Mouse (Mus musculus) cerebellum, postnatal 14 days (tissue): ENCODE measurements around the gene Dpf1.

Source experiments
- DNase-seq, 2 experiments: peaks; one replicate each; pipeline ENCODE4 v3.0.0; 2021; ENCODE audit warnings: mixed read lengths in 2 of 2

Dpf1 gene

GRCm38 (mm10) chr7:29288942-29289638 is 14.7 kb upstream of the Dpf1 start, which contains the start of gene Ppp1r14a:
Ppp1r14a (plus strand) TSS chr7:29289308.
- DNase-seq = peak; percentile 80 to 88

- DNase-seq = no peak
Measured at GRCm38 (mm10) chr7:29289856-29290255, 13.9 kb upstream of the Dpf1 start.

GRCm38 (mm10) chr7:29290691-29291485 is 12.9 kb upstream of the Dpf1 start:
- DNase-seq = peak; percentile 31 to 44

GRCm38 (mm10) chr7:29291616-29292457 is 11.9 kb upstream of the Dpf1 start:
- DNase-seq = peak; percentile 77 to 80

GRCm38 (mm10) chr7:29292458-29293098 is 11.2 kb upstream of the Dpf1 start:
- no peak for DNase-seq

- DNase-seq = no peak
Measured at GRCm38 (mm10) chr7:29293131-29294065, 10.4 kb upstream of the Dpf1 start.

GRCm38 (mm10) chr7:29294111-29294761 is 9.5 kb upstream of the Dpf1 start:
- no peak for DNase-seq

- DNase-seq = no peak
Measured at GRCm38 (mm10) chr7:29295861-29296647, 7.7 kb upstream of the Dpf1 start.

- peak; percentile 79 to 82 for DNase-seq
Measured at GRCm38 (mm10) chr7:29296998-29297397, 6.8 kb upstream of the Dpf1 start.

GRCm38 (mm10) chr7:29301127-29301566 is 2.6 kb upstream of the Dpf1 start:
- DNase-seq = peak; percentile 89 to 93

GRCm38 (mm10) chr7:29302641-29303040 is 1.1 kb upstream of the Dpf1 start:
- DNase-seq = no peak

GRCm38 (mm10) chr7:29304463-29305262 is 912 bp downstream of the Dpf1 start:
- DNase-seq = no peak

GRCm38 (mm10) chr7:29305263-29305988 is 1.7 kb downstream of the Dpf1 start:
- peak; percentile 54 to 60 for DNase-seq

- DNase-seq = no peak
Measured at GRCm38 (mm10) chr7:29306108-29306507, 2.4 kb downstream of the Dpf1 start.

- DNase-seq = peak; percentile 71 to 81
Measured at GRCm38 (mm10) chr7:29306619-29307018, 2.9 kb downstream of the Dpf1 start.

GRCm38 (mm10) chr7:29307350-29308104 is 3.8 kb downstream of the Dpf1 start:
- peak; percentile 97 for DNase-seq

- DNase-seq = peak; percentile 46 to 53
Measured at GRCm38 (mm10) chr7:29309221-29309721, 5.5 kb downstream of the Dpf1 start.
